Mouse (Mus musculus) lung, embryonic 15.5 days (tissue): ENCODE measurements around the gene Map9. TPM values are rescaled to one million over a fixed set of nuclear protein-coding genes. Genes with fewer than 3 reads are reported as not detected.
"Not testable (repeated sequence)": the region's sequence is repeated elsewhere in the genome, so short reads cannot be mapped to it uniquely, and the experiment has no call there.

Source experiments
- ATAC-seq: fragments of 200-750 bp; cut with Nextera tagmentation; 2 replicates; pipeline ENCODE4 v1.8.0; 2017; ENCODE audit warnings: moderate number of reproducible peaks, borderline replicate concordance; ENCODE audit not compliant: low FRiP score, low TSS enrichment; ENCODE audit errors: extremely low read depth
- H3K27ac ChIP-seq: fragments of 300-500 bp; sonication (generic); 2 replicates; pipeline ENCODE4 v1.5.1; 2015; ENCODE audit warnings: moderate library complexity, mild to moderate bottlenecking, inconsistent platforms
- H3K27me3 ChIP-seq: fragments of 300-500 bp; sonication (generic); 2 replicates; pipeline ENCODE4 v1.6.1; 2015; ENCODE audit warnings: inconsistent platforms
- H3K36me3 ChIP-seq: fragments of 300-500 bp; sonication (generic); 2 replicates; pipeline ENCODE4 v1.6.1; 2015; ENCODE audit warnings: inconsistent platforms
- H3K4me1 ChIP-seq: fragments of 300-500 bp; sonication (generic); 2 replicates; pipeline ENCODE4 v1.6.1; 2015; ENCODE audit warnings: inconsistent platforms
- H3K4me2 ChIP-seq: fragments of 300-500 bp; sonication (generic); 2 replicates; pipeline ENCODE4 v1.6.1; 2015; ENCODE audit warnings: inconsistent platforms, mild to moderate bottlenecking, moderate library complexity
- H3K4me3 ChIP-seq: fragments of 300-500 bp; sonication (generic); 2 replicates; pipeline ENCODE4 v1.5.1; 2015; ENCODE audit warnings: mild to moderate bottlenecking, inconsistent platforms
- H3K9ac ChIP-seq: fragments of 300-500 bp; sonication (generic); 2 replicates; pipeline ENCODE4 v1.6.1; 2015; ENCODE audit warnings: inconsistent platforms
- H3K9me3 ChIP-seq: fragments of 300-500 bp; sonication (generic); 2 replicates; pipeline ENCODE4 v1.6.1; 2016; ENCODE audit warnings: inconsistent platforms
- WGBS: fragments of 180-500 bp; shearing (Covaris S2); methylation state at CpG from one replicate; pipeline ENCODE4 v1.1.7; 2015; 5-methylcytosine and 5-hydroxymethylcytosine counted together
- polyA plus RNA-seq: library from polyadenylated mRNA; unstranded; fragments of >200 nt; fragmentation: Nextera tagmentation; extraction: Ambion mirVana; gene quantifications from 2 replicates; pipeline ENCODE4 v1.2.1, GENCODE M21; 2015

Gene Map9
- polyA plus RNA-seq = 8.1 and 8.4 TPM in 2 replicates

- Histone ChIP-seq H3K4me3 (peak within 1 kb of the TSS; percentile 63), H3K9me3 (no peaks in the 10 kb centered on the region), H3K27me3 (no peaks in the 10 kb centered on the region), H3K27ac (no peak within 1 kb of the TSS), H3K4me2 (peak within 1 kb of the TSS; percentile 89), H3K36me3 (no peaks in the 10 kb centered on the region), H3K4me1 (peaks cover 4% of the 10 kb centered on the region; the same call in 1 of the 2 replicates), H3K9ac (peak within 1 kb of the TSS; percentile 41)
- WGBS = under 1% methylated on average over 54 of the region's 54 CpGs
- peak; percentile 99 for ATAC-seq
Measured at GRCm38 (mm10) chr3:82357797-82358524, at the start of gene Map9. Gene Map9, plus strand, starts transcription at chr3:82358044.

DNA sequence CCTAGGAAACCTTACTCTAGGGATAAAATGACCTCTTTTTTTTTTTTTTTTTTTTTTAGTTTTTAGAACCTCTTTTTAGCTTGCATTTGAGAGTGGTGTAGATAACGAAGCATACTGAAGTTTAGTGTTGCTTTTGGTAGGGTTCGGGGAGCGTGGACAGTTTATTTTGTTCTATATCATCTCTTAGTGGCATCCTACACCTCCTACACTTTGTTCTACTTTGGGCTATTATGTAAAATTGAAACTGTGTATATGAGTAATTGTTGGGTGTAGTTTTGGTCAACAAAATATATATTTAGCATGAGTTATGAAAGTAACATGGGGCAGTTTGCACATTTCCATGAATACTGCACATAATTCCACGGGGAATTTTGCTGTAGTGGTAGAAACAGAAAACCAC is 42.1 kb upstream of the Map9 start:
- ATAC-seq = no peak
- H3K36me3 ChIP-seq = no peaks in the 10 kb centered on the region
- 87% methylated on average over 4 of the region's 4 CpGs for WGBS
- no peak overlapping the region for H3K4me3 ChIP-seq
- no peaks in the 10 kb centered on the region for H3K9me3 ChIP-seq
- H3K27me3 ChIP-seq = no peaks in the 10 kb centered on the region
- H3K27ac ChIP-seq = no peak overlapping the region
- H3K4me2 ChIP-seq = no peak overlapping the region
- H3K4me1 ChIP-seq = no peaks in the 10 kb centered on the region
- no peak overlapping the region for H3K9ac ChIP-seq

DNA sequence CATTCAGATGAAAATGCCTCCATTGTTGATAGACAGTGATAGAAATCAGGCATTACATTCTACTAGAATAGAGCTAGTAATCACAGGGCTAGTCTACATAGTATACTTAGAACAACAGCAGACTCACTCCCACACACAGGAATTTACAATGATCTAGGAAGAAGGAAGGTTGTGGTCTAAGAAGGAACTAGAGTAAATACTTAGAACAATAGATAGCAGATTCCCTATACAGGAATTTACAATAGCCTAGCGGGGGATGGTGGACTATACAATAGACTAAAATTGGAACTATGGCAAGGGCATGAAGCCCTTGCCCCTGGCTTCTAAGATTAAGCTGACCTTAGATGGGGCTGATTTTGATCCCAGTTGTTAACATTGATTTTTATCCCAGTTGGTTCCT is 31.1 kb upstream of the Map9 start:
- H3K27ac ChIP-seq, H3K4me3 ChIP-seq, ATAC-seq, H3K4me2 ChIP-seq, H3K9me3 ChIP-seq, H3K36me3 ChIP-seq, H3K27me3 ChIP-seq, H3K9ac ChIP-seq, H3K4me1 ChIP-seq: not testable (repeated sequence)
- WGBS = 88% methylated on average over 1 of the region's 1 CpGs

- no peak for ATAC-seq
- H3K4me1 ChIP-seq = peaks cover 5% of the 10 kb centered on the region
- no peak overlapping the region for H3K4me3 ChIP-seq
- H3K9ac ChIP-seq = no peak overlapping the region
- WGBS = 97% methylated on average over 1 of the region's 1 CpGs
- H3K9me3 ChIP-seq = no peaks in the 10 kb centered on the region
- no peak overlapping the region for H3K27ac ChIP-seq
- no peak overlapping the region for H3K4me2 ChIP-seq
- H3K36me3 ChIP-seq = no peaks in the 10 kb centered on the region
- no peaks in the 10 kb centered on the region for H3K27me3 ChIP-seq
Measured at GRCm38 (mm10) chr3:82332067-82332466, 25.8 kb upstream of the Map9 start.

DNA sequence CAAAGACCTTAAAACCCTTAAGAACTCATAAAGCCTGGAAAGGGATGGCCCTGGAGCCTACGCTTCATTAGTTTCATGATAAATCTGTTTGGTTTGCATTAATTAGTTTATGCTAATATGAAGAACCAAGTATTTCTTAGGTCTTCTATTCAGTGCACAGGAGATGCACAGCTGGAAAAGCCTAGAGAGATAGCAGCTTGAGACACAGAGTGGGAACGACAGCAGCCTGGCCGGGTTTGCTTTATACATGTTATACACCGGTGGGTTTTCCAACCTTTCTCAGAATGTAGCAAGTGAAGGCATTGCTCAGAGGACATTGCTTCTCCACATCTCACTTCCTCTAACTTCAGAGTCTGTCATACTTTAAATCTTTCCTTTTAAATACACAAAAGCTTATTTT is 25.3 kb upstream of the Map9 start:
- WGBS = 72% methylated on average over 4 of the region's 4 CpGs
- no peaks in the 10 kb centered on the region for H3K27me3 ChIP-seq

GRCm38 (mm10) chr3:82333128-82333969 is 24.5 kb upstream of the Map9 start:
- H3K4me3 ChIP-seq = peak overlapping the region; percentile 31
- ATAC-seq = peak; percentile 76; the same call in 1 of the 2 replicates
- peak overlapping the region; percentile 48 for H3K4me2 ChIP-seq
- WGBS = 5% methylated on average over 16 of the region's 16 CpGs
- H3K36me3 ChIP-seq = no peaks in the 10 kb centered on the region
- H3K4me1 ChIP-seq = peaks cover 9% of the 10 kb centered on the region
- H3K27me3 ChIP-seq = no peaks in the 10 kb centered on the region
- peak overlapping the region; percentile 7; the same call in 1 of the 2 replicates for H3K9ac ChIP-seq
- H3K27ac ChIP-seq = peak overlapping the region; percentile 41; the same call in 1 of the 2 replicates
- no peaks in the 10 kb centered on the region for H3K9me3 ChIP-seq

More for the DNA sequence above, 25.3 kb upstream of the Map9 start:
- ATAC-seq = no peak
- Histone ChIP-seq H3K9me3 (no peaks in the 10 kb centered on the region), H3K27ac (no peak overlapping the region), H3K36me3 (no peaks in the 10 kb centered on the region), H3K4me1 (peaks cover 5% of the 10 kb centered on the region), H3K9ac (no peak overlapping the region), H3K4me3 (no peak overlapping the region), H3K4me2 (no peak overlapping the region)

GRCm38 (mm10) chr3:82340111-82340510 is 17.7 kb upstream of the Map9 start:
- H3K9ac ChIP-seq = no peak overlapping the region
- no peaks in the 10 kb centered on the region for H3K27me3 ChIP-seq
- no peak overlapping the region for H3K4me2 ChIP-seq
- no peaks in the 10 kb centered on the region for H3K9me3 ChIP-seq
- H3K4me3 ChIP-seq = no peak overlapping the region
- 70% methylated on average over 10 of the region's 10 CpGs for WGBS
- no peak for ATAC-seq
- peaks cover 6% of the 10 kb centered on the region for H3K4me1 ChIP-seq
- H3K36me3 ChIP-seq = no peaks in the 10 kb centered on the region
- no peak overlapping the region for H3K27ac ChIP-seq

GRCm38 (mm10) chr3:82348277-82348860 is 9.5 kb upstream of the Map9 start:
- Histone ChIP-seq H3K9me3 (no peaks in the 10 kb centered on the region), H3K9ac (no peak overlapping the region), H3K36me3 (no peaks in the 10 kb centered on the region), H3K27me3 (no peaks in the 10 kb centered on the region), H3K4me2 (no peak overlapping the region), H3K27ac (peak overlapping the region; percentile 59; the same call in 1 of the 2 replicates), H3K4me1 (peaks cover 19% of the 10 kb centered on the region), H3K4me3 (no peak overlapping the region)
- 7% methylated on average over 2 of the region's 2 CpGs for WGBS
- ATAC-seq = peak; percentile 70

GRCm38 (mm10) chr3:82350321-82350720 is 7.5 kb upstream of the Map9 start:
- no peak overlapping the region for H3K9ac ChIP-seq
- no peak overlapping the region for H3K4me3 ChIP-seq
- no peaks in the 10 kb centered on the region for H3K36me3 ChIP-seq
- ATAC-seq = no peak
- no peak overlapping the region for H3K4me2 ChIP-seq
- peaks cover 19% of the 10 kb centered on the region for H3K4me1 ChIP-seq
- H3K27ac ChIP-seq = no peak overlapping the region
- H3K9me3 ChIP-seq = no peaks in the 10 kb centered on the region
- 18% methylated on average over 2 of the region's 2 CpGs for WGBS
- H3K27me3 ChIP-seq = no peaks in the 10 kb centered on the region

- 9% methylated on average over 5 of the region's 5 CpGs for WGBS
- ATAC-seq = no peak
Measured at GRCm38 (mm10) chr3:82357340-82357739, 504 bp upstream of the Map9 start.

GRCm38 (mm10) chr3:82359036-82359435 is 1.2 kb downstream of the Map9 start:
- H3K36me3 ChIP-seq = no peaks in the 10 kb centered on the region
- no peak overlapping the region for H3K9ac ChIP-seq
- H3K4me1 ChIP-seq = peaks cover 4% of the 10 kb centered on the region; the same call in 1 of the 2 replicates
- no peaks in the 10 kb centered on the region for H3K27me3 ChIP-seq
- H3K4me3 ChIP-seq = no peak overlapping the region
- H3K27ac ChIP-seq = no peak overlapping the region
- H3K4me2 ChIP-seq = no peak overlapping the region
- 79% methylated on average over 8 of the region's 8 CpGs for WGBS
- ATAC-seq = no peak
- H3K9me3 ChIP-seq = no peaks in the 10 kb centered on the region

More at GRCm38 (mm10) chr3:82357340-82357739, 504 bp upstream of the Map9 start:
- Histone ChIP-seq H3K36me3 (no peaks in the 10 kb centered on the region), H3K9ac (peak overlapping the region; percentile 10; the same call in 1 of the 2 replicates), H3K27ac (no peak overlapping the region), H3K27me3 (no peaks in the 10 kb centered on the region), H3K4me1 (peaks cover 4% of the 10 kb centered on the region; the same call in 1 of the 2 replicates), H3K4me2 (peak overlapping the region; percentile 89), H3K4me3 (peak overlapping the region; percentile 63), H3K9me3 (no peaks in the 10 kb centered on the region)
